Mouse (Mus musculus) large intestine, adult 2 months (tissue): Measurements from ENCODE around the gene Nsun2. TPM values are rescaled to one million over a fixed set of nuclear protein-coding genes. Genes with fewer than 3 reads are reported as not detected.
"Not testable (repeated sequence)": the region's sequence is repeated elsewhere in the genome, so short reads cannot be mapped to it uniquely, and the experiment has no call there.

Experiments
- DNase-seq: peaks from one replicate; pipeline ENCODE4 v3.0.0-alpha.2; 2012; ENCODE audit warnings: low read depth, low spot score
- WGBS: fragments of 180-500 bp; shearing (Covaris S2); methylation state at CpG from one replicate; pipeline ENCODE4 v1.1.7; 2018; 5-methylcytosine and 5-hydroxymethylcytosine counted together
- polyA plus RNA-seq: library from polyadenylated mRNA; depleted of rRNA; stranded (reverse); fragments of >200 nt; gene quantifications from 2 replicates; pipeline ENCODE4 v1.2.3, GENCODE M21; 2012

Gene Nsun2
- polyA plus RNA-seq, 1 experiment = 64.7 TPM

- WGBS = 79% methylated on average over 6 of the region's 6 CpGs
- DNase-seq = no peak
Measured at GRCm38 (mm10) chr13:69616716-69617115, 83.2 kb downstream of the Nsun2 start.

GRCm38 (mm10) chr13:69623843-69624242 is 90.3 kb downstream of the Nsun2 start:
- DNase-seq = no peak
- WGBS = 77% methylated on average over 5 of the region's 5 CpGs

GRCm38 (mm10) chr13:69624510-69624909 is 91.0 kb downstream of the Nsun2 start:
- DNase-seq = no peak
- WGBS = 86% methylated on average over 3 of the region's 3 CpGs

GRCm38 (mm10) chr13:69627941-69628340 is 94.4 kb downstream of the Nsun2 start:
- DNase-seq = no peak
- 96% methylated on average over 3 of the region's 3 CpGs for WGBS

- WGBS = 68% methylated on average over 8 of the region's 8 CpGs
- no peak for DNase-seq
Measured at GRCm38 (mm10) chr13:69630576-69630975, 97.0 kb downstream of the Nsun2 start.

- DNase-seq = no peak
- WGBS = 96% methylated on average over 3 of the region's 3 CpGs
Measured at GRCm38 (mm10) chr13:69631111-69631510, 97.6 kb downstream of the Nsun2 start.

- 84% methylated on average over 4 of the region's 4 CpGs for WGBS
- no peak for DNase-seq
Measured at GRCm38 (mm10) chr13:69631659-69632058, 98.1 kb downstream of the Nsun2 start.

- WGBS = 87% methylated on average over 9 of the region's 9 CpGs
- no peak for DNase-seq
Measured at GRCm38 (mm10) chr13:69633551-69633950, 100.0 kb downstream of the Nsun2 start.

GRCm38 (mm10) chr13:69633988-69634387 is 100.4 kb downstream of the Nsun2 start:
- 83% methylated on average over 2 of the region's 2 CpGs for WGBS
- no peak for DNase-seq

GRCm38 (mm10) chr13:69635836-69636235 is 102.3 kb downstream of the Nsun2 start:
- DNase-seq = not testable (repeated sequence)
- WGBS = 96% methylated on average over 7 of the region's 7 CpGs

- WGBS = 57% methylated on average over 3 of the region's 3 CpGs
- no peak for DNase-seq
Measured at GRCm38 (mm10) chr13:69636375-69636774, 102.8 kb downstream of the Nsun2 start.

- 74% methylated on average over 6 of the region's 6 CpGs for WGBS
Measured at GRCm38 (mm10) chr13:69636816-69637215, 103.3 kb downstream of the Nsun2 start.

GRCm38 (mm10) chr13:69637657-69638056 is 104.1 kb downstream of the Nsun2 start:
- WGBS = 85% methylated on average over 9 of the region's 9 CpGs
- DNase-seq = no peak

More at GRCm38 (mm10) chr13:69636816-69637215, 103.3 kb downstream of the Nsun2 start:
- DNase-seq = no peak

GRCm38 (mm10) chr13:69638108-69638626 is 104.6 kb downstream of the Nsun2 start:
- WGBS = 80% methylated on average over 6 of the region's 6 CpGs
- no peak for DNase-seq

GRCm38 (mm10) chr13:69639251-69639650 is 105.7 kb downstream of the Nsun2 start:
- DNase-seq = no peak
- 88% methylated on average over 5 of the region's 5 CpGs for WGBS

GRCm38 (mm10) chr13:69640126-69640525 is 106.6 kb downstream of the Nsun2 start:
- DNase-seq = no peak
- 98% methylated on average over 4 of the region's 4 CpGs for WGBS

- no peak for DNase-seq
- 79% methylated on average over 4 of the region's 4 CpGs for WGBS
Measured at GRCm38 (mm10) chr13:69640541-69640940, 107.0 kb downstream of the Nsun2 start.

- DNase-seq = no peak
- 87% methylated on average over 3 of the region's 3 CpGs for WGBS
Measured at GRCm38 (mm10) chr13:69641017-69641416, 107.5 kb downstream of the Nsun2 start.

GRCm38 (mm10) chr13:69642656-69643216 is 109.2 kb downstream of the Nsun2 start:
- WGBS = 72% methylated on average over 5 of the region's 5 CpGs
- DNase-seq = no peak

- 55% methylated on average over 2 of the region's 2 CpGs for WGBS
- DNase-seq = no peak
Measured at GRCm38 (mm10) chr13:69643937-69644336, 110.4 kb downstream of the Nsun2 start.

GRCm38 (mm10) chr13:69644427-69645166 is 111.1 kb downstream of the Nsun2 start:
- 42% methylated on average over 13 of the region's 13 CpGs for WGBS
- peak; percentile 32 for DNase-seq
